In genomic region chr17:11030936-11031335, GRCm38 (mm10) we compare ENCODE assay signal across 14 mouse cellular contexts.
"Had no signal": no experiment of that assay in that cellular context is flagged by ENCODE, and none has a peak within 500 bp of the region (broad histone marks: within the 10 kb centered on the region; RNA-seq: fewer than 3 reads in every experiment).

No protein-coding gene starts in this region.

- H3K27me3 ChIP-seq: megakaryocyte, embryonic 14.5 days; midbrain, embryonic 13.5 days; midbrain, embryonic 15.5 days; neural tube, embryonic 12.5 days; stomach, embryonic 15.5 days had no signal

- DNase-seq: lung, adult 2 months; lung, postnatal 10 days; right cerebral cortex, postnatal 14 days; thymus, adult 2 months; thymus, postnatal 25 days; thymus, postnatal 4 days had no signal

- H3K9me3 ChIP-seq: midbrain, embryonic 13.5 days; midbrain, embryonic 15.5 days; neural tube, embryonic 12.5 days; stomach, embryonic 15.5 days had no signal

- H3K4me1 ChIP-seq: megakaryocyte, embryonic 14.5 days; midbrain, embryonic 13.5 days; midbrain, embryonic 15.5 days; neural tube, embryonic 12.5 days; stomach, embryonic 15.5 days had no signal

- H3K9ac ChIP-seq: midbrain, embryonic 13.5 days; midbrain, embryonic 15.5 days; neural tube, embryonic 12.5 days; stomach, embryonic 15.5 days had no signal

- H3K36me3 ChIP-seq: midbrain, embryonic 13.5 days; midbrain, embryonic 15.5 days; neural tube, embryonic 12.5 days; stomach, embryonic 15.5 days had no signal

- H3K27ac ChIP-seq: macrophage; midbrain, embryonic 13.5 days; midbrain, embryonic 15.5 days; neural tube, embryonic 12.5 days; stomach, embryonic 15.5 days; stomach, postnatal 0 days had no signal

- H3K4me2 ChIP-seq: midbrain, embryonic 11.5 days; midbrain, embryonic 13.5 days; midbrain, embryonic 15.5 days; neural tube, embryonic 12.5 days; stomach, embryonic 15.5 days had no signal

- ATAC-seq: midbrain, embryonic 13.5 days; midbrain, embryonic 15.5 days had no signal

- H3K4me3 ChIP-seq: megakaryocyte, embryonic 14.5 days; midbrain, embryonic 13.5 days; midbrain, embryonic 15.5 days; neural tube, embryonic 12.5 days; stomach, embryonic 15.5 days had no signal
